Mouse (Mus musculus) small intestine, adult 2 months (tissue): ENCODE measurements around the gene Gm20911. TPM values are rescaled to one million over a fixed set of nuclear protein-coding genes. Genes with fewer than 3 reads are reported as not detected.
"Not testable (repeated sequence)": the region's sequence is repeated elsewhere in the genome, so short reads cannot be mapped to it uniquely, and the experiment has no call there.

ENCODE experiments used
- H3K27ac ChIP-seq: fragments of 200-500 bp; 2 replicates; pipeline ENCODE4 v1.5.1; 2012; ENCODE audit warnings: low read depth, low read length, control low read depth, inconsistent platforms; ENCODE audit not compliant: insufficient read depth
- H3K27me3 ChIP-seq: fragments of 200-500 bp; 2 replicates; pipeline ENCODE4 v1.6.1; 2012; ENCODE audit warnings: mild to moderate bottlenecking, moderate library complexity, low read length, inconsistent platforms; ENCODE audit not compliant: control insufficient read depth, insufficient read depth
- H3K36me3 ChIP-seq: fragments of 200-500 bp; 2 replicates; pipeline ENCODE4 v1.6.1; 2012; ENCODE audit warnings: mild to moderate bottlenecking, low read length, control low read depth, inconsistent platforms; ENCODE audit not compliant: control insufficient read depth, insufficient read depth
- H3K4me1 ChIP-seq: fragments of 200-500 bp; 2 replicates; pipeline ENCODE4 v1.6.1; 2012; ENCODE audit warnings: low read length, inconsistent platforms, mixed read lengths; ENCODE audit not compliant: control insufficient read depth, insufficient read depth, insufficient read length
- H3K4me3 ChIP-seq: fragments of 200-500 bp; 2 replicates; pipeline ENCODE4 v1.5.1; 2012; ENCODE audit warnings: low read depth, mild to moderate bottlenecking, control low read depth, inconsistent platforms, low read length, moderate library complexity
- WGBS: fragments of 180-500 bp; shearing (Covaris S2); methylation state at CpG from one replicate; pipeline ENCODE4 v1.1.7; 2018; 5-methylcytosine and 5-hydroxymethylcytosine counted together
- polyA plus RNA-seq: library from polyadenylated mRNA; depleted of rRNA; stranded (reverse); fragments of >200 nt; gene quantifications from 2 replicates; pipeline ENCODE4 v1.2.3, GENCODE M21; 2012; rRNA removed

The Gm20911 gene
- not detected in 2 replicates for polyA plus RNA-seq

GRCm38 (mm10) chrY:81457707-81458106 is at the start of gene Gm20911:
Gm20911 (plus strand) TSS chrY:81458007.
- H3K27me3 ChIP-seq, H3K4me3 ChIP-seq: not testable (repeated sequence)
- WGBS, result no CpG with 5 or more reads among the region's 6 CpGs

More at GRCm38 (mm10) chrY:81457707-81458106, at the start of gene Gm20911:
- H3K36me3 ChIP-seq, H3K4me1 ChIP-seq, H3K27ac ChIP-seq: not testable (repeated sequence)
